Mouse (Mus musculus): ENCODE data around the gene Sart3. TPM values are rescaled to one million over a fixed set of nuclear protein-coding genes. Genes with fewer than 3 reads are reported as not detected.

Gene Sart3
- total and polyA plus RNA-seq, 2 experiments from 2014 or later = 26.5 to 51.1 TPM

DNA sequence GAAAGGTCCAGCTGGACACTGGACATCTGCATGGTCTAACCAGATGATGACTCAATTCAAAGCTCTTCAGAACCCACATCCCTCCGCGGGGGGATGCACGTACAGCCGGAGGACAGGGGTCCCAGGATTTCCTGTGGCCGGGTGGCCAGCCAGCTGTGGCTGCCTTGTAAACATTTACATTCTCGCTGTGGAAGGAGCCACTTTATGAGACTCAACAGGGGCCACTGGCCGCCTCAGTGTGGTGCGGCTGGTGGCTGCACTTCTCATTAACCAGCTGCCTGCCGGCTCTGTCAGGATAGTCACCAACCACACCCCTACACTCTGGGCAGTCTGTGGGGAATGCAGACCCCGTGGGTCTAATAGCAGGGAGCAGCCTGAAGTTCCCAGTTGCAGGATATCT is 34.1 kb upstream of the Sart3 start:
- Histone ChIP-seq H3K36me3 (ENCODE audit: insufficient read depth, low read length) (no peaks in the 10 kb centered on the region), H3K27ac (ENCODE audit: low read depth, low read length) (no peak overlapping the region), H3K4me3 (ENCODE audit: low read depth, low read length) (no peak overlapping the region), H3K4me2 (ENCODE audit: low read depth, low read length, poor library complexity, severe bottlenecking) (no peak overlapping the region), H3K27me3 (ENCODE audit: insufficient read depth, low read length) (no peaks in the 10 kb centered on the region), H3K4me1 (ENCODE audit: insufficient read depth, low read length) (no peaks in the 10 kb centered on the region), H3K9ac (replicated peaks; ENCODE audit: low read length, poor library complexity, severe bottlenecking) (no peak overlapping the region), H3K9me3 (ENCODE audit: low read length) (no peaks in the 10 kb centered on the region)
- 43% methylated on average over 10 of the region's 10 CpGs for WGBS
- TF ChIP-seq CTCF (IDR thresholded peaks at IDR 0.05) = no peak
- ATAC-seq (ENCODE audit: low FRiP score) (no peak), DNase-seq (ENCODE audit: low spot score) (no peak)

DNA sequence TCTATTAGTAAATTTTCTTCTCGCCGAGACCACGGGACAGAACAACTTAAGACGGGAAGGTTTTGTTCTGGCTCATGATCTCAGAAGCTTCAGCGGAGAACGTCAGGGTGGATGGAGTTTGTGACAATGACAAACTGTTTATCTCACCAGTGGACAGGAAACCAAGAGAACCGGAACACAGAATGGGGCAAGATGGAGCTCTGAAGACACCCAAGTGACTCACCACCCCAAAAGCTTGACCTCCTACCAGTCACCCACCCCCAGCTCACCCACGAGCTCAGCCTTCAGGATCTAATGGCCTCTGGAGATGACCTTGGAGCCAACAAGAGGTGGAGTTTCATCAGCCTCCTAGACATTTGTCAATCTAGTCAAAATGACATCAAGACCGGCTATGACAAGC is 33.0 kb upstream of the Sart3 start:
- H3K36me3 ChIP-seq (ENCODE audit: insufficient read depth, low read length) = no peaks in the 10 kb centered on the region
- H3K4me3 ChIP-seq (ENCODE audit: low read depth, low read length) = no peak overlapping the region
- ATAC-seq (ENCODE audit: low FRiP score) = no peak
- H3K27me3 ChIP-seq (ENCODE audit: insufficient read depth, low read length) = no peaks in the 10 kb centered on the region
- DNase-seq (ENCODE audit: low spot score) = no peak
- no peak overlapping the region for H3K27ac ChIP-seq (ENCODE audit: low read depth, low read length)
- no peaks in the 10 kb centered on the region for H3K4me1 ChIP-seq (ENCODE audit: insufficient read depth, low read length)
- TF ChIP-seq CTCF (IDR thresholded peaks at IDR 0.05) = no peak
- no peak overlapping the region for H3K9ac ChIP-seq (replicated peaks; ENCODE audit: low read length, poor library complexity, severe bottlenecking)
- WGBS = 88% methylated on average over 9 of the region's 9 CpGs
- no peak overlapping the region for H3K4me2 ChIP-seq (ENCODE audit: low read depth, low read length, poor library complexity, severe bottlenecking)
- H3K9me3 ChIP-seq (ENCODE audit: low read length) = no peaks in the 10 kb centered on the region

- WGBS = 60% methylated on average over 7 of the region's 7 CpGs
- no peak for TF ChIP-seq CTCF (IDR thresholded peaks at IDR 0.05)
Observed at GRCm38 (mm10) chr5:113804395-113804966, 32.2 kb upstream of the Sart3 start.

GRCm38 (mm10) chr5:113800280-113800679 is 28.0 kb upstream of the Sart3 start, which contains the start of gene Tmem119:
Tmem119 (minus strand) TSS chr5:113800516.
- ATAC-seq (ENCODE audit: low FRiP score) (no peak), DNase-seq (ENCODE audit: low spot score) (peak; percentile 13)
- Histone ChIP-seq H3K4me2 (ENCODE audit: low read depth, low read length, poor library complexity, severe bottlenecking) (no peak within 1 kb of the TSS), H3K36me3 (ENCODE audit: insufficient read depth, low read length) (no peaks in the 10 kb centered on the region), H3K27ac (ENCODE audit: low read depth, low read length) (no peak within 1 kb of the TSS), H3K4me1 (ENCODE audit: insufficient read depth, low read length) (no peaks in the 10 kb centered on the region), H3K9ac (replicated peaks; ENCODE audit: low read length, poor library complexity, severe bottlenecking) (no peak within 1 kb of the TSS), H3K9me3 (ENCODE audit: low read length) (no peaks in the 10 kb centered on the region), H3K4me3 (ENCODE audit: low read depth, low read length) (no peak within 1 kb of the TSS), H3K27me3 (ENCODE audit: insufficient read depth, low read length) (no peaks in the 10 kb centered on the region)
- WGBS = 2% methylated on average over 11 of the region's 11 CpGs
- TF ChIP-seq CTCF (IDR thresholded peaks at IDR 0.05) = no peak

More at GRCm38 (mm10) chr5:113804395-113804966, 32.2 kb upstream of the Sart3 start:
- Histone ChIP-seq H3K27ac (ENCODE audit: low read depth, low read length) (no peak overlapping the region), H3K9ac (replicated peaks; ENCODE audit: low read length, poor library complexity, severe bottlenecking) (no peak overlapping the region), H3K4me3 (ENCODE audit: low read depth, low read length) (no peak overlapping the region), H3K4me2 (ENCODE audit: low read depth, low read length, poor library complexity, severe bottlenecking) (no peak overlapping the region), H3K4me1 (ENCODE audit: insufficient read depth, low read length) (no peaks in the 10 kb centered on the region), H3K9me3 (ENCODE audit: low read length) (no peaks in the 10 kb centered on the region), H3K27me3 (ENCODE audit: insufficient read depth, low read length) (no peaks in the 10 kb centered on the region), H3K36me3 (ENCODE audit: insufficient read depth, low read length) (no peaks in the 10 kb centered on the region)
- ATAC-seq (ENCODE audit: low FRiP score) (no peak), DNase-seq (ENCODE audit: low spot score) (no peak)

DNA sequence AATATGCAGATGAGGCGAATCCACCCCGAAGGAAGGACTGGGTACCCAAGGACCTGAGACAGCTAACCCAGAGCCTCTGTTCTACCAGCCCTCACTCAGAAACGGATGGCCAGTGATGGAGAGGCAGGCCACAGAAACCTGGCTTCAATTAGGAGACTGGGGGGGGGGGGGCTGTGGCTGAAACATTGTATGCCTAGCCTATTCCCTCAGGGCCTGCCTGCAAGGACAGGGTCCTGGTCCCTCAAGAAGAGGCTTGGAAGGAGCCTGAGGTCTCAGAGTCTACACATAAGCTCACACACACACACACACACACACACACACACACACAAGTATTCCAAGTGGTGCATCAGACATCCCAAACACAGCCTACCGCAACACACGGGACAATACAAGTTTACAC is 27.4 kb upstream of the Sart3 start:
- H3K4me3 ChIP-seq (ENCODE audit: low read depth, low read length) = no peak overlapping the region
- WGBS = 58% methylated on average over 5 of the region's 5 CpGs
- no peak for DNase-seq (ENCODE audit: low spot score)
- no peaks in the 10 kb centered on the region for H3K4me1 ChIP-seq (ENCODE audit: insufficient read depth, low read length)
- H3K27me3 ChIP-seq (ENCODE audit: insufficient read depth, low read length) = no peaks in the 10 kb centered on the region
- H3K9ac ChIP-seq (replicated peaks; ENCODE audit: low read length, poor library complexity, severe bottlenecking) = no peak overlapping the region
- H3K27ac ChIP-seq (ENCODE audit: low read depth, low read length) = no peak overlapping the region
- ATAC-seq (ENCODE audit: low FRiP score) = no peak
- TF ChIP-seq CTCF (IDR thresholded peaks at IDR 0.05) = no peak
- H3K4me2 ChIP-seq (ENCODE audit: low read depth, low read length, poor library complexity, severe bottlenecking) = no peak overlapping the region
- H3K9me3 ChIP-seq (ENCODE audit: low read length) = no peaks in the 10 kb centered on the region
- no peaks in the 10 kb centered on the region for H3K36me3 ChIP-seq (ENCODE audit: insufficient read depth, low read length)

DNA sequence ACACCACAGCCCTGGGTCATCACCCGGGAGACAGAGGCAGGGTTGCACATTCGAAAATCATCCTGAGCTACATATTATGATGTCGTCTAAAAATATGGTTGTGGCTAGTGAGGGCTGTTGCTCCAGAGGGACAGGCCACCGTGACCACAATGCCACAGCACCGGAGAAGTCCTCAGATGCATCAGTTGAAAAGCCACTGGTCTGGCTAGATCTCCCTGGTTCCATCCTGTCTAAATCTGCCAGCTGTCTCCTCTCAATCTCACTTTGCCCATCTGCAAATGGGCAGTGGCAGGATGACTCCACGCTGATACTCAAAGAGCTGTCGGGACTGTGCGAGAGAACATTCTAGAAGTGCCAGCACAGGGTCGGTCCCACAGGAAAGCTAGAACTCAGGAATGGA is 26.2 kb upstream of the Sart3 start:
- no peak overlapping the region for H3K27ac ChIP-seq (ENCODE audit: low read depth, low read length)
- no peak for TF ChIP-seq CTCF (IDR thresholded peaks at IDR 0.05)
- H3K9ac ChIP-seq (replicated peaks; ENCODE audit: low read length, poor library complexity, severe bottlenecking) = no peak overlapping the region
- WGBS = 89% methylated on average over 9 of the region's 9 CpGs
- H3K9me3 ChIP-seq (ENCODE audit: low read length) = no peaks in the 10 kb centered on the region
- H3K4me2 ChIP-seq (ENCODE audit: low read depth, low read length, poor library complexity, severe bottlenecking) = no peak overlapping the region
- no peaks in the 10 kb centered on the region for H3K27me3 ChIP-seq (ENCODE audit: insufficient read depth, low read length)
- ATAC-seq (ENCODE audit: low FRiP score) (no peak), DNase-seq (ENCODE audit: low spot score) (no peak)
- H3K4me1 ChIP-seq (ENCODE audit: insufficient read depth, low read length) = no peaks in the 10 kb centered on the region
- no peaks in the 10 kb centered on the region for H3K36me3 ChIP-seq (ENCODE audit: insufficient read depth, low read length)
- no peak overlapping the region for H3K4me3 ChIP-seq (ENCODE audit: low read depth, low read length)

All from midbrain, postnatal 0 days (tissue).